15 mouse cellular contexts compared by ENCODE assay signal in genomic region chr3:108132484-108132883, GRCm38 (mm10). TPM values are rescaled to one million over a fixed set of nuclear protein-coding genes. Genes with fewer than 3 reads are reported as not detected.
DNase-seq lines count a peak whose midpoint lies in the region; ATAC-seq and TF ChIP-seq lines count a peak whose summit lies in the region.
"Had no signal": no experiment of that assay in that cellular context is flagged by ENCODE, and none has a peak within 500 bp of the region (broad histone marks: within the 10 kb centered on the region; RNA-seq: fewer than 3 reads in every experiment).

No protein-coding gene starts in this region.

- TF ChIP-seq POLR2A in kidney, adult 2 months (IDR thresholded peaks at IDR 0.05; ENCODE audit: low read depth, low read length), result no peak

- no peak for TF ChIP-seq CTCF in kidney, adult 2 months (conservative IDR thresholded peaks at IDR 0.05; ENCODE audit: insufficient read depth, insufficient read length, low read depth, low read length)

- H3K27ac ChIP-seq in kidney, embryonic 16.5 days (ENCODE audit: low read length), result peak overlapping the region; percentile 31; the same call in 1 of the 2 replicates
- no peak overlapping the region for H3K27ac ChIP-seq in kidney, adult 2 months (ENCODE audit: insufficient read depth, low read depth, low read length)
- H3K27ac ChIP-seq in liver, embryonic 15.5 days (replicated peaks), result peak overlapping the region; percentile 71
- H3K27ac ChIP-seq in stomach, embryonic 15.5 days, result 0 out of 2 replicates have a peak overlapping the region, but pooled peaks have one; percentile 42
- no peak overlapping the region for H3K27ac ChIP-seq in midbrain, embryonic 11.5 days (ENCODE audit: low read depth, low read length)
- H3K27ac ChIP-seq in midbrain, embryonic 16.5 days (ENCODE audit: low read length), result no peak overlapping the region
- H3K27ac ChIP-seq: hindbrain, embryonic 13.5 days had no signal

- no peak for ATAC-seq in kidney, embryonic 16.5 days (ENCODE audit: low FRiP score, low TSS enrichment)
- peak; percentile 95 for ATAC-seq in granulocyte monocyte progenitor cell, adult 5-6 weeks (replicated peaks; ENCODE audit: poor library complexity, severe bottlenecking)
- no peak for ATAC-seq in liver, embryonic 15.5 days (ENCODE audit: insufficient read depth)
- ATAC-seq in stomach, embryonic 15.5 days (ENCODE audit: insufficient read depth, low FRiP score, low read depth), result no peak
- no peak for ATAC-seq in midbrain, embryonic 11.5 days (ENCODE audit: low FRiP score)
- ATAC-seq in midbrain, embryonic 16.5 days, result no peak

- 41% methylated on average over 1 of the region's 1 CpGs for WGBS in kidney, embryonic 16.5 days
- 39% methylated on average over 1 of the region's 1 CpGs for WGBS in kidney, adult 2 months
- 87% methylated on average over 1 of the region's 1 CpGs for WGBS in liver, embryonic 15.5 days (ENCODE audit: insufficient replicate concordance)
- 76% methylated on average over 1 of the region's 1 CpGs for WGBS in stomach, embryonic 15.5 days
- WGBS in midbrain, embryonic 11.5 days, result 84% methylated on average over 1 of the region's 1 CpGs
- 79% methylated on average over 1 of the region's 1 CpGs for WGBS in midbrain, embryonic 16.5 days

- no peaks in the 10 kb centered on the region for H3K9me3 ChIP-seq in kidney, embryonic 16.5 days (ENCODE audit: low read length)
- H3K9me3 ChIP-seq in liver, embryonic 15.5 days (replicated peaks), result no peaks in the 10 kb centered on the region
- H3K9me3 ChIP-seq in stomach, embryonic 15.5 days, result no peaks in the 10 kb centered on the region
- H3K9me3 ChIP-seq in midbrain, embryonic 11.5 days (ENCODE audit: control insufficient read depth, low read length), result no peaks in the 10 kb centered on the region
- H3K9me3 ChIP-seq in midbrain, embryonic 16.5 days (replicated peaks; ENCODE audit: control insufficient read depth, low read length, poor library complexity, severe bottlenecking), result no peaks in the 10 kb centered on the region
- H3K9me3 ChIP-seq: hindbrain, embryonic 13.5 days; limb, embryonic 15.5 days had no signal

- peaks cover 5% of the 10 kb centered on the region; the same call in 1 of the 2 replicates for H3K36me3 ChIP-seq in kidney, embryonic 16.5 days (ENCODE audit: insufficient read depth, low read length)
- H3K36me3 ChIP-seq in kidney, adult 2 months (ENCODE audit: control insufficient read depth, insufficient read depth, low read length), result no peaks in the 10 kb centered on the region; the same call in 1 of the 2 replicates
- peaks cover 23% of the 10 kb centered on the region for H3K36me3 ChIP-seq in liver, embryonic 15.5 days (replicated peaks)
- no peaks in the 10 kb centered on the region for H3K36me3 ChIP-seq in stomach, embryonic 15.5 days
- no peaks in the 10 kb centered on the region for H3K36me3 ChIP-seq in midbrain, embryonic 11.5 days (ENCODE audit: control insufficient read depth, insufficient read depth, low read length)
- no peaks in the 10 kb centered on the region for H3K36me3 ChIP-seq in midbrain, embryonic 16.5 days (ENCODE audit: control insufficient read depth, insufficient read depth, low read length)
- H3K36me3 ChIP-seq: hindbrain, embryonic 13.5 days; limb, embryonic 15.5 days had no signal

- DNase-seq in kidney, adult 2 months, result no peak
- no peak for DNase-seq in midbrain, embryonic 11.5 days (ENCODE audit: low spot score, missing footprints)
- DNase-seq: cerebellum, postnatal 25 days; kidney, postnatal 10 days; thymus, postnatal 4 days had no signal

- H3K4me2 ChIP-seq in kidney, embryonic 16.5 days (replicated peaks; ENCODE audit: low read depth, low read length), result no peak overlapping the region
- H3K4me2 ChIP-seq in liver, embryonic 15.5 days, result no peak overlapping the region
- no peak overlapping the region for H3K4me2 ChIP-seq in stomach, embryonic 15.5 days
- no peak overlapping the region for H3K4me2 ChIP-seq in midbrain, embryonic 11.5 days
- no peak overlapping the region for H3K4me2 ChIP-seq in midbrain, embryonic 16.5 days (ENCODE audit: low read length)
- H3K4me2 ChIP-seq: hindbrain, embryonic 13.5 days; limb, embryonic 15.5 days had no signal

- H3K27me3 ChIP-seq in kidney, embryonic 16.5 days (ENCODE audit: insufficient read depth, low read length), result no peaks in the 10 kb centered on the region
- H3K27me3 ChIP-seq in kidney, adult 2 months (replicated peaks; ENCODE audit: control insufficient read depth, insufficient read depth, low read length), result no peaks in the 10 kb centered on the region
- no peaks in the 10 kb centered on the region for H3K27me3 ChIP-seq in liver, embryonic 15.5 days
- no peaks in the 10 kb centered on the region for H3K27me3 ChIP-seq in stomach, embryonic 15.5 days (replicated peaks)
- H3K27me3 ChIP-seq in midbrain, embryonic 11.5 days (ENCODE audit: control insufficient read depth, insufficient read depth, low read length), result no peaks in the 10 kb centered on the region
- H3K27me3 ChIP-seq in midbrain, embryonic 16.5 days (ENCODE audit: control insufficient read depth, insufficient read depth, low read depth, low read length), result no peaks in the 10 kb centered on the region
- H3K27me3 ChIP-seq: hindbrain, embryonic 13.5 days; limb, embryonic 15.5 days had no signal

- H3K4me3 ChIP-seq in kidney, embryonic 16.5 days (ENCODE audit: low read length), result no peak overlapping the region
- H3K4me3 ChIP-seq in kidney, adult 2 months (ENCODE audit: insufficient read depth, low read depth, low read length), result no peak overlapping the region
- no peak overlapping the region for H3K4me3 ChIP-seq in liver, embryonic 15.5 days (replicated peaks)
- no peak overlapping the region for H3K4me3 ChIP-seq in stomach, embryonic 15.5 days (replicated peaks)
- no peak overlapping the region for H3K4me3 ChIP-seq in midbrain, embryonic 11.5 days (ENCODE audit: low read depth, low read length)
- H3K4me3 ChIP-seq in midbrain, embryonic 16.5 days (ENCODE audit: low read depth, low read length), result no peak overlapping the region
- H3K4me3 ChIP-seq: erythroblast, embryonic 14.5 days; hindbrain, embryonic 13.5 days; limb, embryonic 15.5 days; myocyte had no signal

- no peak overlapping the region for H3K9ac ChIP-seq in kidney, embryonic 16.5 days (replicated peaks; ENCODE audit: low read length)
- H3K9ac ChIP-seq in liver, embryonic 15.5 days, result no peak overlapping the region
- H3K9ac ChIP-seq in stomach, embryonic 15.5 days, result no peak overlapping the region
- no peak overlapping the region for H3K9ac ChIP-seq in midbrain, embryonic 11.5 days (ENCODE audit: low read length)
- no peak overlapping the region for H3K9ac ChIP-seq in midbrain, embryonic 16.5 days (ENCODE audit: low read depth, low read length)
- H3K9ac ChIP-seq: hindbrain, embryonic 13.5 days; limb, embryonic 15.5 days had no signal

- H3K4me1 ChIP-seq in kidney, embryonic 16.5 days (ENCODE audit: insufficient read depth, low read length), result peaks cover 27% of the 10 kb centered on the region
- H3K4me1 ChIP-seq in kidney, adult 2 months (ENCODE audit: control insufficient read depth, insufficient read depth, low read length), result peaks cover 11% of the 10 kb centered on the region
- H3K4me1 ChIP-seq in liver, embryonic 15.5 days (replicated peaks), result peaks cover 76% of the 10 kb centered on the region
- H3K4me1 ChIP-seq in stomach, embryonic 15.5 days, result 0 out of 2 replicates have a peak, but pooled peaks cover 13% of the 10 kb centered on the region
- H3K4me1 ChIP-seq in midbrain, embryonic 11.5 days (ENCODE audit: control insufficient read depth, insufficient read depth, low read length), result peaks cover 2% of the 10 kb centered on the region; the same call in 1 of the 2 replicates
- peaks cover 9% of the 10 kb centered on the region for H3K4me1 ChIP-seq in midbrain, embryonic 16.5 days (ENCODE audit: control insufficient read depth, insufficient read depth, low read length)

RNA-seq across cellular contexts. Expression of gene Gnai3, which starts 13.5 kb away (rescaled TPM):
- 188 and 196 TPM in 2 replicates for polyA plus RNA-seq in kidney, embryonic 16.5 days (2015; fragmentation: Nextera tagmentation; extraction: Ambion mirVana)
- polyA plus RNA-seq in kidney, adult 2 months (2012; rRNA removed), result 21.3 and 31.0 TPM in 2 replicates
- 82.3 and 93.1 TPM in 2 replicates for total RNA-seq in granulocyte monocyte progenitor cell, adult 5-6 weeks (2014; fragmentation: Nextera tagmentation)
- 139 and 189 TPM in 2 replicates for total RNA-seq in granulocyte monocyte progenitor cell, adult 5-6 weeks (2017)
- 63.4 and 66.5 TPM in 2 replicates for polyA plus RNA-seq in liver, embryonic 15.5 days (2015; fragmentation: Nextera tagmentation; extraction: Ambion mirVana)
- 161 and 169 TPM in 2 replicates for polyA plus RNA-seq in stomach, embryonic 15.5 days (2015; fragmentation: Nextera tagmentation; extraction: Ambion mirVana)
- polyA plus RNA-seq in midbrain, embryonic 11.5 days (2014; fragmentation: Nextera tagmentation; extraction: Ambion mirVana), result 217 and 240 TPM in 2 replicates
- 115 and 125 TPM in 2 replicates for polyA plus RNA-seq in midbrain, embryonic 16.5 days (2015; fragmentation: Nextera tagmentation; extraction: Ambion mirVana)

RNA-seq across cellular contexts. Expression of gene Gpr61, which starts 22.2 kb away (rescaled TPM):
- polyA plus RNA-seq in kidney, embryonic 16.5 days (2015; fragmentation: Nextera tagmentation; extraction: Ambion mirVana), result 0.06 and 0.08 TPM in 2 replicates
- not detected in 2 replicates for polyA plus RNA-seq in kidney, adult 2 months (2012; rRNA removed)
- not detected in 2 replicates for total RNA-seq in granulocyte monocyte progenitor cell, adult 5-6 weeks (2014; fragmentation: Nextera tagmentation)
- not detected in 2 replicates for total RNA-seq in granulocyte monocyte progenitor cell, adult 5-6 weeks (2017)
- polyA plus RNA-seq in liver, embryonic 15.5 days (2015; fragmentation: Nextera tagmentation; extraction: Ambion mirVana), result 0.02 TPM in 1 of 2 replicates, not detected in the other
- 0.19 TPM in 2 replicates for polyA plus RNA-seq in stomach, embryonic 15.5 days (2015; fragmentation: Nextera tagmentation; extraction: Ambion mirVana)
- polyA plus RNA-seq in midbrain, embryonic 11.5 days (2014; fragmentation: Nextera tagmentation; extraction: Ambion mirVana), result 0.19 and 0.40 TPM in 2 replicates
- 6.1 and 8.3 TPM in 2 replicates for polyA plus RNA-seq in midbrain, embryonic 16.5 days (2015; fragmentation: Nextera tagmentation; extraction: Ambion mirVana)
- polyA plus RNA-seq: erythroblast, embryonic 14.5 days; spleen, adult 2 months had no signal

RNA-seq across cellular contexts. Expression of gene Gnat2, which starts 39.9 kb away (rescaled TPM):
- polyA plus RNA-seq in kidney, embryonic 16.5 days (2015; fragmentation: Nextera tagmentation; extraction: Ambion mirVana), result 0.84 and 1.9 TPM in 2 replicates
- polyA plus RNA-seq in kidney, adult 2 months (2012; rRNA removed), result 0.61 TPM in 2 replicates
- total RNA-seq in granulocyte monocyte progenitor cell, adult 5-6 weeks (2014; fragmentation: Nextera tagmentation), result 1.9 and 2.2 TPM in 2 replicates
- total RNA-seq in granulocyte monocyte progenitor cell, adult 5-6 weeks (2017), result 2.5 TPM in 1 of 2 replicates, not detected in the other
- 2.7 and 3.8 TPM in 2 replicates for polyA plus RNA-seq in liver, embryonic 15.5 days (2015; fragmentation: Nextera tagmentation; extraction: Ambion mirVana)
- polyA plus RNA-seq in stomach, embryonic 15.5 days (2015; fragmentation: Nextera tagmentation; extraction: Ambion mirVana), result 1.8 and 2.5 TPM in 2 replicates
- 0.30 and 0.90 TPM in 2 replicates for polyA plus RNA-seq in midbrain, embryonic 11.5 days (2014; fragmentation: Nextera tagmentation; extraction: Ambion mirVana)
- polyA plus RNA-seq in midbrain, embryonic 16.5 days (2015; fragmentation: Nextera tagmentation; extraction: Ambion mirVana), result 0.15 and 0.19 TPM in 2 replicates

RNA-seq across cellular contexts. Expression of gene Ampd2, which starts 46.0 kb away (rescaled TPM):
- polyA plus RNA-seq in kidney, embryonic 16.5 days (2015; fragmentation: Nextera tagmentation; extraction: Ambion mirVana), result 69.7 and 69.8 TPM in 2 replicates
- polyA plus RNA-seq in kidney, adult 2 months (2012; rRNA removed), result 59.0 and 86.6 TPM in 2 replicates
- total RNA-seq in granulocyte monocyte progenitor cell, adult 5-6 weeks (2014; fragmentation: Nextera tagmentation), result 126 and 158 TPM in 2 replicates
- 54.6 and 69.6 TPM in 2 replicates for total RNA-seq in granulocyte monocyte progenitor cell, adult 5-6 weeks (2017)
- polyA plus RNA-seq in liver, embryonic 15.5 days (2015; fragmentation: Nextera tagmentation; extraction: Ambion mirVana), result 63.7 and 76.6 TPM in 2 replicates
- polyA plus RNA-seq in stomach, embryonic 15.5 days (2015; fragmentation: Nextera tagmentation; extraction: Ambion mirVana), result 49.0 and 56.1 TPM in 2 replicates
- 31.2 and 37.0 TPM in 2 replicates for polyA plus RNA-seq in midbrain, embryonic 11.5 days (2014; fragmentation: Nextera tagmentation; extraction: Ambion mirVana)
- 71.2 and 72.4 TPM in 2 replicates for polyA plus RNA-seq in midbrain, embryonic 16.5 days (2015; fragmentation: Nextera tagmentation; extraction: Ambion mirVana)

RNA-seq across cellular contexts. Expression of gene Amigo1, which starts 53.7 kb away (rescaled TPM):
- 5.4 and 5.8 TPM in 2 replicates for polyA plus RNA-seq in kidney, embryonic 16.5 days (2015; fragmentation: Nextera tagmentation; extraction: Ambion mirVana)
- polyA plus RNA-seq in kidney, adult 2 months (2012; rRNA removed), result 18.4 and 25.7 TPM in 2 replicates
- 1.9 and 4.4 TPM in 2 replicates for total RNA-seq in granulocyte monocyte progenitor cell, adult 5-6 weeks (2014; fragmentation: Nextera tagmentation)
- total RNA-seq in granulocyte monocyte progenitor cell, adult 5-6 weeks (2017), result 2.0 and 3.4 TPM in 2 replicates
- polyA plus RNA-seq in liver, embryonic 15.5 days (2015; fragmentation: Nextera tagmentation; extraction: Ambion mirVana), result 0.75 and 1.1 TPM in 2 replicates
- 3.8 and 4.4 TPM in 2 replicates for polyA plus RNA-seq in stomach, embryonic 15.5 days (2015; fragmentation: Nextera tagmentation; extraction: Ambion mirVana)
- 4.2 and 4.3 TPM in 2 replicates for polyA plus RNA-seq in midbrain, embryonic 11.5 days (2014; fragmentation: Nextera tagmentation; extraction: Ambion mirVana)
- 11.8 and 12.6 TPM in 2 replicates for polyA plus RNA-seq in midbrain, embryonic 16.5 days (2015; fragmentation: Nextera tagmentation; extraction: Ambion mirVana)

Comparison
In these comparisons a context has a peak if more than half of its experiments do, and no peak if none do; other contexts are left out.
1. H3K27ac ChIP-seq: peak in kidney, embryonic 16.5 days (single experiment), liver, embryonic 15.5 days (single experiment) and stomach, embryonic 15.5 days (single experiment); none in kidney, adult 2 months (single experiment), midbrain, embryonic 11.5 days (single experiment) and midbrain, embryonic 16.5 days (single experiment).